In genomic region chr16:18786652-18787051, GRCm38 (mm10) we compare ENCODE assay signal across 23 mouse cellular contexts. TPM values are rescaled to one million over a fixed set of nuclear protein-coding genes. Genes with fewer than 3 reads are reported as not detected.
"Had no signal": no experiment of that assay in that cellular context is flagged by ENCODE, and none has a peak within 500 bp of the region (broad histone marks: within the 10 kb centered on the region; RNA-seq: fewer than 3 reads in every experiment).

No protein-coding gene starts in this region.

- H3K27ac ChIP-seq: macrophage; midbrain, embryonic 13.5 days; midbrain, embryonic 15.5 days; neural tube, embryonic 12.5 days; stomach, embryonic 15.5 days; stomach, postnatal 0 days had no signal

- H3K27me3 ChIP-seq: megakaryocyte, embryonic 14.5 days; midbrain, embryonic 13.5 days; midbrain, embryonic 15.5 days; neural tube, embryonic 12.5 days; stomach, embryonic 15.5 days had no signal

- H3K9ac ChIP-seq: midbrain, embryonic 13.5 days; midbrain, embryonic 15.5 days; neural tube, embryonic 12.5 days; stomach, embryonic 15.5 days had no signal

- H3K4me3 ChIP-seq: megakaryocyte, embryonic 14.5 days; midbrain, embryonic 13.5 days; midbrain, embryonic 15.5 days; neural tube, embryonic 12.5 days; stomach, embryonic 15.5 days had no signal

- H3K36me3 ChIP-seq: midbrain, embryonic 15.5 days had no signal

- H3K4me2 ChIP-seq: midbrain, embryonic 11.5 days; midbrain, embryonic 13.5 days; midbrain, embryonic 15.5 days; neural tube, embryonic 12.5 days; stomach, embryonic 15.5 days had no signal

- ATAC-seq: midbrain, embryonic 13.5 days; midbrain, embryonic 15.5 days had no signal

- H3K4me1 ChIP-seq: midbrain, embryonic 13.5 days; midbrain, embryonic 15.5 days; neural tube, embryonic 12.5 days; stomach, embryonic 15.5 days had no signal

- H3K9me3 ChIP-seq: megakaryocyte, embryonic 14.5 days; midbrain, embryonic 13.5 days; midbrain, embryonic 15.5 days; neural tube, embryonic 12.5 days; stomach, embryonic 15.5 days had no signal

- DNase-seq: lung, adult 2 months; lung, postnatal 10 days; lung, postnatal 36 days; right cerebral cortex, postnatal 14 days; thymus, adult 2 months; thymus, postnatal 25 days; thymus, postnatal 4 days had no signal

RNA-seq across cellular contexts. Expression of gene Cldn5, which starts 10.0 kb away (rescaled TPM):
- total RNA-seq: megakaryocyte progenitor cell, adult 5-6 weeks; monocyte, adult 5-6 weeks; neutrophil, adult 5-6 weeks had no signal
- polyA plus RNA-seq: macrophage had no signal

RNA-seq across cellular contexts. Expression of gene Gm28539, which starts 49.7 kb away (rescaled TPM):
- total RNA-seq: megakaryocyte progenitor cell, adult 5-6 weeks; midbrain, postnatal 0 days; monocyte, adult 5-6 weeks had no signal
- polyA plus RNA-seq: lung, embryonic 16.5 days; macrophage; midbrain, embryonic 11.5 days; midbrain, embryonic 13.5 days; neural tube, embryonic 12.5 days; neural tube, embryonic 14.5 days; stomach, embryonic 15.5 days; stomach, postnatal 0 days; testis, adult 2 months; thymus, adult 2 months; urinary bladder, adult 2 months had no signal
